Mouse (Mus musculus) C2C12 (cell line): Measurements from ENCODE around the gene Gm20388. TPM values are rescaled to one million over a fixed set of nuclear protein-coding genes. Genes with fewer than 3 reads are reported as not detected.

Experiments
- H3K27me3 ChIP-seq: one replicate; pipeline ENCODE4 v1.6.1; 2011; ENCODE audit not compliant: control insufficient read depth, insufficient read depth, insufficient read length
- H3K36me3 ChIP-seq: one replicate; pipeline ENCODE4 v1.6.1; 2011; ENCODE audit not compliant: control insufficient read depth, insufficient read depth
- H3K4me3 ChIP-seq: one replicate; pipeline ENCODE4 v1.5.1; 2011; ENCODE audit warnings: mild to moderate bottlenecking, control low read depth; ENCODE audit not compliant: poor library complexity, insufficient read depth, severe bottlenecking
- H3K79me2 ChIP-seq: one replicate; pipeline ENCODE4 v1.6.1; 2011; ENCODE audit not compliant: control insufficient read depth, insufficient read depth
- H3K79me3 ChIP-seq: one replicate; pipeline ENCODE4 v1.6.1; 2011; ENCODE audit warnings: low read depth, control low read depth
- H3ac ChIP-seq: one replicate; pipeline ENCODE3; 2011; ENCODE audit warnings: low read depth; ENCODE audit not compliant: control insufficient read depth, insufficient read length
- CEBPB ChIP-seq: IDR thresholded peaks from one replicate; pipeline ENCODE4 v1.6.1; 2011; ENCODE audit warnings: low read depth, mild to moderate bottlenecking, control low read depth, moderate library complexity
- CTCF ChIP-seq: IDR thresholded peaks from one replicate; pipeline ENCODE4 v1.5.1; 2011; ENCODE audit not compliant: control insufficient read depth, insufficient read depth, insufficient read length
- FOSL1 ChIP-seq: IDR thresholded peaks from one replicate; pipeline ENCODE4 v1.8.0; 2011; ENCODE audit warnings: mild to moderate bottlenecking, low read length; ENCODE audit not compliant: poor library complexity, insufficient read depth, severe bottlenecking
- MAX ChIP-seq: IDR thresholded peaks from one replicate; pipeline ENCODE4 v1.6.1; 2011; ENCODE audit warnings: mild to moderate bottlenecking, control low read depth
- MYOD1 ChIP-seq: IDR thresholded peaks from one replicate; pipeline ENCODE4 v1.6.1; 2011; ENCODE audit warnings: low read depth; ENCODE audit not compliant: control insufficient read depth, insufficient read length
- MYOG ChIP-seq: IDR thresholded peaks from one replicate; pipeline ENCODE4 v1.6.1; 2011; ENCODE audit not compliant: control insufficient read depth, insufficient read length; ENCODE audit errors: extremely low read depth
- USF1 ChIP-seq: IDR thresholded peaks from one replicate; pipeline ENCODE4 v1.6.1; 2011; ENCODE audit warnings: low read depth, mild to moderate bottlenecking, control low read depth, moderate library complexity
- polyA plus RNA-seq: library from polyadenylated mRNA; unstranded; fragments of >200 nt; fragmentation: generic; extraction: Trizol; gene quantifications from one replicate; pipeline ENCODE4 v1.2.1, GENCODE M21; 2012; ENCODE audit warnings: missing spikeins

Gene Gm20388
- polyA plus RNA-seq, 1 experiment = 15.0 TPM

DNA sequence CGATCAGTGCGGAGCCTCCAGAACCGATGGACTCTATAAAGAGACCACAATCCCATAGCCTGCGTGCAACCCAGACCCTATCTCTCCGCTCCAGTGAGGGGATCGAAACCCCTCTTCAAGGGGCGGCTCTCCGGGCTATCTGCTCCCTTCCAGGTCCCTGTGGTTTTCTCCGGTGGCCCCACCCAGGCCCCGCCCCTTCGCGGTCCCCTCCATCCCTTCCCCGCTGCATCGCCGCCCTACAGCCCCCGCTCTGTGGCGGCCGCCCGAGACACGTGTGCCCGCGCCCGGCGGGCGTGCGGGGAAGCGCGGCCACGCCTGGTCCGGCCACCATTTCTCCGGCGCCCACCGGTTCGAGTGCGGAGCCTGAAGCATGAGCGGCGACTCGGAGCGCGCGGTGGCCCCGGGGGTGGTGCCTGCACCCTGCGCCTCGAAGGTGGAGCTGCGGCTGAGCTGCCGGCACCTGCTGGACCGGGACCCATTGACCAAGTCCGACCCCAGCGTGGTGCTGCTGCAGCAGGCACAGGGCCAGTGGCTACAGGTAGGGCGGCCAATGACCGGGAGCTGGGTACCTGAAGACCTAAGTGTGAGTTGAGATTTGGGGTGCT is 3206.6 kb downstream of the Gm20388 start, which contains the start of gene Cpne7:
Cpne7 (plus strand) TSS at position 248 of the 605 bp plus-strand sequence.
- Histone ChIP-seq H3K27me3 (peaks cover 10% of the 10 kb centered on the region), H3ac (no peak within 1 kb of the TSS), H3K79me3 (no peaks in the 10 kb centered on the region), H3K36me3 (no peaks in the 10 kb centered on the region), H3K79me2 (no peaks in the 10 kb centered on the region), H3K4me3 (peak within 1 kb of the TSS; percentile 2)
- TF ChIP-seq MYOD1 (no peak), USF1 (no peak), MYOG (no peak), FOSL1 (no peak), CEBPB (no peak), MAX (no peak), CTCF (no peak)

DNA sequence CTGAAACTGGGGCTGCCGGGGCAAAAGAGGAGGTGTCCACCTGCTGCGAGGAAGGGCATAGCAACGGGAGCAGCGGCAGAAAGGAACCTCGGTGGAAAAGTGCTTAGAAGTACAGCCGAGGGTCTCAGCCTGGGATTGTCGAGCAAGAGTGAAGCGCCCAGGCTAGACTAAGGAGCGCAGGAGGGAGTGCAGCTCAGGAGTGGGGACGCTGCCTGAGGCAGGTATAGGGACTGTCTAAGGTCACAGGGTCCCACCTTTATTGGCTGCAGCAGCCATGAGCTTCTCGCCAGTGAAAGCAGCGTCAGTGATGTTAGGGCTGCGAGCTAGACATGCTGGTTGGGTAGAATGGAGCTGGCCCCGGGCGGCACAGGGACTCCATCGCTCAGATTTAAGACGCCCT is 3207.1 kb downstream of the Gm20388 start:
- H3K27me3 ChIP-seq = peaks cover 10% of the 10 kb centered on the region
- no peaks in the 10 kb centered on the region for H3K79me2 ChIP-seq
- TF ChIP-seq CEBPB = no peak
- no peak for TF ChIP-seq MYOG
- TF ChIP-seq MAX = no peak
- TF ChIP-seq MYOD1 = no peak
- no peak for TF ChIP-seq FOSL1
- no peak for TF ChIP-seq USF1
- no peak for TF ChIP-seq CTCF
- H3K4me3 ChIP-seq = peak overlapping the region; percentile 2
- no peak overlapping the region for H3ac ChIP-seq
- H3K79me3 ChIP-seq = no peaks in the 10 kb centered on the region
- H3K36me3 ChIP-seq = no peaks in the 10 kb centered on the region

DNA sequence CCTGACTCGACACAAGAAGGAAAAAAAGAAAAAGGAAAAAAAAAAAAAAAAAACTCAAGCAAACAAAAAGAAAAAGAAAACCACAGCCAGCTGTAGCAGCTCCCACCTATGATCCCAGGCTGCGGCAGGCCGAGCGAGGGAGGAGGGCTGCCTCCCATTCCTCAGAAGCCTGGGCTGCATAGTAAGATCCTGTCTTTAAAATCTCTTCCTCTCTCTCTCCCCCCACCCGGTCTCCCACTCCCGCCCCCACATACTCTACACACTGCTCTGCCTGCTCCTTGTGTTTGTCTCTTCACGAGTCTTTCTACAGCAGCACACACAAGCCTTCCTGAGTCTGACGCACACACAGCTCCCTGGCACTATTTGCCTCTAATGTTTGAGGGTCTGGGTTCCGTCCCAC is 3211.4 kb downstream of the Gm20388 start:
- Histone ChIP-seq H3K4me3 (no peak overlapping the region), H3K27me3 (peaks cover 10% of the 10 kb centered on the region), H3K79me3 (no peaks in the 10 kb centered on the region), H3ac (no peak overlapping the region), H3K79me2 (no peaks in the 10 kb centered on the region), H3K36me3 (no peaks in the 10 kb centered on the region)
- TF ChIP-seq MYOG (no peak), FOSL1 (no peak), CTCF (no peak), USF1 (no peak), CEBPB (no peak), MAX (no peak), MYOD1 (no peak)

DNA sequence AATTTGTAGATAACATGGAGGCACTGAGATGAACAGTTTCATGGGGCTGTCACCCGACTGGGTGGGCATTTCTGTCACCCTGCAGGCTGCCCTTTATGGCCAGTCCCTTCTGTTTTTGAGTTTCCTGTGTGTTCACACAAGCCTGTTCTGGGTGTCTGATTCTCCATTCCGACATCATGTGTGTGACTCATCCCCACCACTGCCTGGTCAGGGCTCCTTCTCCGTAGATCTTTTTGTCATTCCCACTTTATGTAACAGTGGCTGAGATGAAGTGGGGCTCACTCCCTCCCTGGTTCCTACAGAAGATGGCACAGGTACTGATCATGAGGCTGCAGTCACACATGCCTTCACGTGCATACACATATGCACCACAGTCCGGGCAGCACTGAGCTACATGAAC is 3212.0 kb downstream of the Gm20388 start:
- Histone ChIP-seq H3K79me3 (no peaks in the 10 kb centered on the region), H3K4me3 (no peak overlapping the region), H3ac (no peak overlapping the region), H3K36me3 (no peaks in the 10 kb centered on the region), H3K27me3 (peaks cover 4% of the 10 kb centered on the region), H3K79me2 (no peaks in the 10 kb centered on the region)
- no peak for TF ChIP-seq MYOG
- no peak for TF ChIP-seq CTCF
- no peak for TF ChIP-seq MYOD1
- TF ChIP-seq CEBPB = no peak
- TF ChIP-seq USF1 = no peak
- TF ChIP-seq FOSL1 = no peak
- TF ChIP-seq MAX = no peak

DNA sequence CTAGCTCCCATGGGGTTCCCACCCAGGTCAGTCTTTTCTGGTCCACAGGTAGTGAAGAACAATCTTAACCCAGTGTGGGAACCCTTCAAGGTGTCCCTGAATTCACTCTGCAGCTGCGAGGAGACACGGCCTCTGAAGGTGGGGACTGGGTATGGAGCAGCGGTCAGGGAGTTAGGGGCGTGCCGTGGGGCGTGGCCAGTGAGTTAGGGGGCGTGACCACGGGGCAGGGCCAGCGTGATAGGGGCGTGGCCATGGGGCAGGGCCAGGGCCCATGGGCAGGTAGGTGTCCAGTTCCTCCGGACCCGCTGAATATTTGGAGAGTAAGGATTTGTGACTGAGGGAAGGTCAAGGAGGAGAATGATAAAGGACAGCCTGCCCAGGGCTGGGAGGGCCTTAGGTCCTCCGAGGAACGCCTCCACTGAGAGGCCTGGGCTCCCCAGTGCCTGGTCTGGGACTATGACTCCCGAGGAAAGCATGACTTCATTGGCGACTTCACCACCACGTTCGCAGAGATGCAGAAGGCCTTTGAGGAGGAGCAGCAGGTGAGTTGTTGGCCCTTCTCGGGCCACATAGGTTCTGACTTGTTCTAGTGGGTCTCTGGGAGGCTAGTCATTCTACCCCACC is 3215.7 kb downstream of the Gm20388 start:
- TF ChIP-seq CEBPB (no peak), FOSL1 (no peak), MYOG (no peak), USF1 (no peak), MAX (no peak), CTCF (no peak), MYOD1 (no peak)
- Histone ChIP-seq H3K36me3 (no peaks in the 10 kb centered on the region), H3ac (no peak overlapping the region), H3K79me2 (no peaks in the 10 kb centered on the region), H3K79me3 (no peaks in the 10 kb centered on the region), H3K4me3 (no peak overlapping the region), H3K27me3 (no peaks in the 10 kb centered on the region)

DNA sequence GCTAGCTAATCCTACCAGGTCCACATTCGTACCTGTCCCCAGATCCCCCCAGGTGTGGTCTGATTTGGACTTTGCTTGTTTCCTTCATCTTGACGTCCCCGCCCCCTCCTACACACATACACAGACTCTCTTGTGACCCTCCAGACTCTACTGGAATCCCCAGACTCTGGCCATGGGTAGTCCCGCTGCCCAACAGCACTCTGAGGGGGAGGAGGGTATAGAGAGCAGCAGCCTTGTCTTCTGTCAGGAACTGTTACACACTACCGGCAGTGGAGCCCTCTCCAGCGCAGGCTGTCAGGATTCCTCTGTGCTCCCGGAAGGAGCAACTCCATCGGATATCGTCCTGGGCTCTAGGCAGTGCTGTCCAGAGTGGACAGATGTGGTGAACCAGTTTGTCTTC is 3220.4 kb downstream of the Gm20388 start:
- Histone ChIP-seq H3K79me3 (no peaks in the 10 kb centered on the region), H3K79me2 (no peaks in the 10 kb centered on the region), H3K4me3 (no peak overlapping the region), H3ac (no peak overlapping the region), H3K27me3 (no peaks in the 10 kb centered on the region), H3K36me3 (no peaks in the 10 kb centered on the region)
- TF ChIP-seq CTCF (no peak), USF1 (no peak), CEBPB (no peak), MAX (no peak), FOSL1 (no peak)
